In the genomic region with DNA sequence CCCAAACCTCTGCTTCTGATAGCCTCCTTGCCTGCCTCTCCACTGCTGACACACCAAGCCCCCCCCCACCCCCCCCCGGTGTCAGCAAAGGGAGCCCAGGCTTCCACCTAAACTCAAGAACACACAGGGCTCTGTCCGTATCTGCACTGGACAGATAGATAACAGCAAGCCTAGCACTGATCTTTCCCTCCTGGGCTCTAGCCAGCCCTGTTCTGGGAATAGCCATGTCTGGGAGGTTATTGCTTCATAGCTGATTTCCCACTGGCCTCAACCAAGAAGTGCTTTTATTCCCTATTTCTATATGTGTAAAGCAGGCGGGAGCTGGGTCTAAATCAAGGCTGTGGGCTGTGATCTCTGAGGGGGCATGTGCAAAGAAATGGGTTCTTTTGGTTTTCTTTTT, we compare ENCODE assay signal across 17 mouse cellular contexts.
DNase-seq lines count a peak whose midpoint lies in the region; TF ChIP-seq lines count a peak whose summit lies in the region.
"Had no signal": no experiment of that assay in that cellular context is flagged by ENCODE, and none has a peak within 500 bp of the region (broad histone marks: within the 10 kb centered on the region; RNA-seq: fewer than 3 reads in every experiment).

No protein-coding gene starts in this region.

- peak; percentile 52 for DNase-seq in gastrocnemius, postnatal 14 days
- no peak for DNase-seq in gastrocnemius, adult 8-10 months (ENCODE audit: low spot score in 2 of 2)
- peak; percentile 76 for DNase-seq in adipocyte (ENCODE audit: low spot score)
- peak; percentile 61 to 74 for DNase-seq in heart, adult 2 months
- peak; percentile 55 to 71 for DNase-seq in heart, postnatal 10 days
- no peak for DNase-seq in kidney, adult 9 months
- DNase-seq in left cerebral cortex, postnatal 4 days = no peak
- DNase-seq: cerebellum, adult 8-10 months; kidney, adult 2 months; kidney, postnatal 36 days; layer of hippocampus, adult 9-11 months; lung, postnatal 10 days; right cerebral cortex, postnatal 14 days; thymus, postnatal 14 days had no signal

- no peak overlapping the region for H3K4me3 ChIP-seq in heart, adult 2 months
- H3K4me3 ChIP-seq: liver, embryonic 15.5 days; megakaryocyte, embryonic 14.5 days had no signal

- peak overlapping the region; percentile 28; the same call in 1 of the 2 replicates for H3K27ac ChIP-seq in heart, adult 2 months
- H3K27ac ChIP-seq: liver, embryonic 15.5 days; stomach, postnatal 0 days had no signal

- 38% methylated on average over 3 of the region's 3 CpGs for WGBS in heart, adult 2 months

- TF ChIP-seq CTCF in heart, adult 2 months (IDR thresholded peaks at IDR 0.05) = no peak

- peaks cover 12% of the 10 kb centered on the region for H3K36me3 ChIP-seq in heart, adult 2 months (ENCODE audit: control insufficient read depth, insufficient read depth, low read length)
- H3K36me3 ChIP-seq: liver, embryonic 15.5 days had no signal

- H3K27me3 ChIP-seq in heart, adult 2 months (ENCODE audit: control insufficient read depth, insufficient read depth, low read length) = no peaks in the 10 kb centered on the region

- no peaks in the 10 kb centered on the region for H3K79me2 ChIP-seq in heart, adult 2 months (replicated peaks; ENCODE audit: control insufficient read depth, insufficient read depth, low read length)

- no peak for TF ChIP-seq EP300 in heart, adult 2 months (IDR thresholded peaks at IDR 0.05; ENCODE audit: insufficient read depth, low read depth, low read length)

- H3K9ac ChIP-seq in heart, adult 2 months (ENCODE audit: low read depth, low read length) = no peak overlapping the region
- H3K9ac ChIP-seq: liver, embryonic 15.5 days had no signal

- peaks cover 36% of the 10 kb centered on the region for H3K4me1 ChIP-seq in heart, adult 2 months (ENCODE audit: control insufficient read depth, insufficient read depth, low read length)

- TF ChIP-seq POLR2A in heart, adult 2 months (IDR thresholded peaks at IDR 0.05; ENCODE audit: insufficient read depth, low read depth, low read length) = no peak

- intact Hi-C loops in gastrocnemius, postnatal 14 days (cut with DNase I; ENCODE audit: low total_unique reads) = no loop called here
- intact Hi-C loops in heart, adult 2 months (cut with DNase I) = no loop called here
- intact Hi-C loops in heart, postnatal 10 days (cut with DNase I) = no loop called here
- intact Hi-C loops in left cerebral cortex, postnatal 4 days (cut with DNase I) = no loop called here

Comparison
In these comparisons a context has a peak if more than half of its experiments do, and no peak if none do; other contexts are left out.
1. DNase-seq: peak in gastrocnemius, postnatal 14 days (single experiment), adipocyte (single experiment), heart, adult 2 months (2 of 2) and heart, postnatal 10 days (2 of 2); none in gastrocnemius, adult 8-10 months (0 of 2), kidney, adult 9 months (single experiment) and left cerebral cortex, postnatal 4 days (single experiment).